Mouse (Mus musculus) ES-Bruce4 (cell line): ENCODE measurements around the gene Defa2. TPM values are rescaled to one million over a fixed set of nuclear protein-coding genes. Genes with fewer than 3 reads are reported as not detected.
"Not testable (repeated sequence)": the region's sequence is repeated elsewhere in the genome, so short reads cannot be mapped to it uniquely, and the experiment has no call there.

Experiments
- H3K27ac ChIP-seq: 2 replicates; pipeline ENCODE4 v1.5.1; 2012; ENCODE audit warnings: low read length, inconsistent platforms; ENCODE audit not compliant: insufficient read depth
- H3K27me3 ChIP-seq: 2 replicates; pipeline ENCODE4 v1.6.1; 2012; ENCODE audit warnings: mild to moderate bottlenecking, low read length, inconsistent platforms; ENCODE audit not compliant: control insufficient read depth, poor library complexity, insufficient read depth, severe bottlenecking
- H3K36me3 ChIP-seq: 2 replicates; pipeline ENCODE4 v1.6.1; 2012; ENCODE audit warnings: inconsistent platforms, mild to moderate bottlenecking, low read length, moderate library complexity; ENCODE audit not compliant: control insufficient read depth, poor library complexity, insufficient read depth, severe bottlenecking
- H3K4me1 ChIP-seq: one replicate; pipeline ENCODE4 v1.8.1; 2011; ENCODE audit warnings: low read length; ENCODE audit not compliant: control insufficient read depth, insufficient read depth
- H3K4me3 ChIP-seq: 2 replicates; pipeline ENCODE4 v1.5.1; 2011; ENCODE audit warnings: low read depth, mild to moderate bottlenecking, low read length
- H3K9ac ChIP-seq: 2 replicates; pipeline ENCODE4 v1.6.1; 2012; ENCODE audit warnings: low read depth, mild to moderate bottlenecking, inconsistent platforms; ENCODE audit not compliant: poor library complexity, severe bottlenecking
- H3K9me3 ChIP-seq: replicated peaks from 2 replicates; pipeline ENCODE4 v1.6.1; 2012; ENCODE audit warnings: mild to moderate bottlenecking, low read length, inconsistent platforms; ENCODE audit not compliant: control insufficient read depth, poor library complexity, insufficient read depth, severe bottlenecking
- polyA plus RNA-seq: library from polyadenylated mRNA; stranded (reverse); fragments of >200 nt; gene quantifications from 2 replicates; pipeline ENCODE4 v1.2.4, GENCODE M21; 2011; ENCODE audit warnings: low read depth; ENCODE audit not compliant: missing spikeins, insufficient read depth, insufficient read length

The Defa2 gene
- not detected in 2 replicates for polyA plus RNA-seq

DNA sequence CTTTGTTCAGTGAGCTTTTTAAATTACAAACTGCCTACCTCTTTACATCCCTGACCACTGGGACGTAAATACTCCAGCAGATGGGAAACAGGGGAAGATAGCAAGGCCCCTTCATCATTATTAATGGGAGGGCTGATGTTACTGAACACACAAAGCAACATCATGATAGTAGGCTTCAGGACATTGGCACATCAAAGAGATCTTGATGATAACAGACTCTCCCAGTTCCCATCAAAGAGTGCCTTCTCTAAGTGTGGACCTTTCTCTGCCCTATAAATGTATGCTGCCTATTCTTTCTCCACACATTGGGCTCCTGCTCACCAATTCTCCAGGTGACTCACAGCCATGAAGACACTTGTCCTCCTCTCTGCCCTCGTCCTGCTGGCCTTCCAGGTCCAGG, at the start of gene Defa2:
Gene Defa2 (plus strand): TSS at position 301 of the 400 bp plus-strand sequence.
- not testable (repeated sequence) for H3K36me3 ChIP-seq, H3K4me1 ChIP-seq, H3K27ac ChIP-seq, H3K27me3 ChIP-seq, H3K4me3 ChIP-seq, H3K9ac ChIP-seq, H3K9me3 ChIP-seq

DNA sequence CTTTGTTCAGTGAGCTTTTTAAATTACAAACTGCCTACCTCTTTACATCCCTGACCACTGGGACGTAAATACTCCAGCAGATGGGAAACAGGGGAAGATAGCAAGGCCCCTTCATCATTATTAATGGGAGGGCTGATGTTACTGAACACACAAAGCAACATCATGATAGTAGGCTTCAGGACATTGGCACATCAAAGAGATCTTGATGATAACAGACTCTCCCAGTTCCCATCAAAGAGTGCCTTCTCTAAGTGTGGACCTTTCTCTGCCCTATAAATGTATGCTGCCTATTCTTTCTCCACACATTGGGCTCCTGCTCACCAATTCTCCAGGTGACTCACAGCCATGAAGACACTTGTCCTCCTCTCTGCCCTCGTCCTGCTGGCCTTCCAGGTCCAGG, 13.2 kb downstream of the Defa2 start, which contains the start of gene Defa33:
Gene Defa33 (plus strand): TSS at position 301 of the 400 bp plus-strand sequence.
- H3K36me3 ChIP-seq, H3K4me1 ChIP-seq, H3K9me3 ChIP-seq, H3K27me3 ChIP-seq, H3K9ac ChIP-seq, H3K27ac ChIP-seq, H3K4me3 ChIP-seq: not testable (repeated sequence)

DNA sequence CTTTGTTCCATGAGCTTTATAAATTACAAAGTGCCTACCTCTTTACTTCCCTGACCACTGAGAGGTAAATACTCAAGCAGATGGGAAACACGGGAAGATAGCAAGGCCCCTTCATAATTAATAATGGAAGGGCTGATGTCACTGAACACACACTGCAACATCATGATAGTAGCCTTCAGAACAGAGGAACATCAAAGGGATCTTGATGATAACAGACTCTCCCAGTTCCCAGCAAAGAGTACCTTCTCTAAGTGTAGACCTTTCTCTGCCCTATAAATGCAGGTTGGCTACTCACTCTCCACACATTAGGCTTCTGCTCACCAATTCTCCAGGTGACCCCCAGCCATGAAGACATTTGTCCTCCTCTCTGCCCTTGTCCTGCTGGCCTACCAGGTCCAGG, 48.8 kb downstream of the Defa2 start, which contains the start of gene Defa36:
Gene Defa36 (plus strand): TSS at position 301 of the 400 bp plus-strand sequence.
- H3K36me3 ChIP-seq, H3K9me3 ChIP-seq, H3K4me1 ChIP-seq, H3K4me3 ChIP-seq, H3K27me3 ChIP-seq, H3K9ac ChIP-seq, H3K27ac ChIP-seq: not testable (repeated sequence)

Other genes starting within 250 kb of the Defa2 start
- not detected in 2 replicates for gene Defa30, start 243.9 kb upstream of the Defa2 start, polyA plus RNA-seq
- gene Defa22, start 216.2 kb upstream of the Defa2 start, polyA plus RNA-seq: not detected in 2 replicates
- not detected in 2 replicates for gene Defa31, start 186.9 kb upstream of the Defa2 start, polyA plus RNA-seq
- not detected in 2 replicates for gene Gm15293, start 177.0 kb upstream of the Defa2 start, polyA plus RNA-seq
- gene Gm15292, start 128.8 kb upstream of the Defa2 start, polyA plus RNA-seq: not detected in 2 replicates
- not detected in 2 replicates for gene Defa27, start 63.0 kb upstream of the Defa2 start, polyA plus RNA-seq
- not detected in 2 replicates for gene Defa29, start 51.5 kb upstream of the Defa2 start, polyA plus RNA-seq
- not detected in 2 replicates for gene Defa33, start 13.3 kb downstream of the Defa2 start, polyA plus RNA-seq
- not detected in 2 replicates for gene Defa36, start 48.9 kb downstream of the Defa2 start, polyA plus RNA-seq
- not detected in 2 replicates for gene Gm7849, start 78.0 kb downstream of the Defa2 start, polyA plus RNA-seq
- not detected in 2 replicates for gene Defa20, start 130.7 kb downstream of the Defa2 start, polyA plus RNA-seq
- not detected in 2 replicates for gene Defa32, start 150.5 kb downstream of the Defa2 start, polyA plus RNA-seq
- gene Defa37, start 186.9 kb downstream of the Defa2 start, polyA plus RNA-seq: not detected in 2 replicates
- not detected in 2 replicates for gene Defa28, start 204.5 kb downstream of the Defa2 start, polyA plus RNA-seq
- not detected in 2 replicates for gene Gm7861, start 216.0 kb downstream of the Defa2 start, polyA plus RNA-seq
- not detected in 2 replicates for gene Defa26, start 239.7 kb downstream of the Defa2 start, polyA plus RNA-seq